Comparison of ENCODE assay signal across 26 mouse cellular contexts in genomic region chr7:68412786-68413185, GRCm38 (mm10).
"Had no signal": no experiment of that assay in that cellular context is flagged by ENCODE, and none has a peak within 500 bp of the region (broad histone marks: within the 10 kb centered on the region; RNA-seq: fewer than 3 reads in every experiment).

No protein-coding gene starts in this region.

- H3K36me3 ChIP-seq: heart, embryonic 10.5 days; heart, embryonic 12.5 days; hindbrain, embryonic 10.5 days; hindbrain, embryonic 12.5 days; intestine, embryonic 15.5 days; liver, embryonic 13.5 days; liver, embryonic 15.5 days had no signal

- DNase-seq: gastrocnemius, adult 2 months; gastrocnemius, postnatal 10 days; gastrocnemius, postnatal 25 days; heart, postnatal 10 days; heart, postnatal 4 days; kidney, adult 18-20 months; kidney, adult 8-10 months; kidney, postnatal 10 days; kidney, postnatal 25 days; kidney, postnatal 4 days; liver; liver, embryonic 13.5 days; liver, postnatal 0 days had no signal

- H3K27me3 ChIP-seq: heart, embryonic 12.5 days; hindbrain, embryonic 12.5 days; intestine, embryonic 15.5 days; liver, embryonic 13.5 days; liver, embryonic 15.5 days had no signal

- ATAC-seq: hindbrain, embryonic 16.5 days; inflammation-experienced regulatory T-cells, adult 6 months; intestine, embryonic 15.5 days; intestine, postnatal 0 days; liver, postnatal 0 days had no signal

- H3K27ac ChIP-seq: gastrocnemius, adult 2 months; heart, embryonic 10.5 days; hindbrain, embryonic 10.5 days; hindbrain, embryonic 12.5 days; hindbrain, embryonic 14.5 days; intestine, embryonic 15.5 days; layer of hippocampus, adult 2 months; left cerebral cortex, adult 2 months; liver, embryonic 13.5 days; liver, embryonic 15.5 days had no signal

- H3K9me3 ChIP-seq: heart, embryonic 10.5 days; heart, embryonic 12.5 days; hindbrain, embryonic 10.5 days; hindbrain, embryonic 12.5 days; intestine, embryonic 15.5 days; liver, embryonic 13.5 days; liver, embryonic 15.5 days had no signal

- H3K9ac ChIP-seq: heart, embryonic 12.5 days; hindbrain, embryonic 12.5 days; hindbrain, embryonic 14.5 days; intestine, embryonic 15.5 days; liver, embryonic 13.5 days; liver, embryonic 15.5 days; liver, postnatal 0 days had no signal

- H3K4me3 ChIP-seq: gastrocnemius, adult 2 months; heart, embryonic 10.5 days; heart, embryonic 12.5 days; hindbrain, embryonic 10.5 days; hindbrain, embryonic 12.5 days; intestine, embryonic 15.5 days; layer of hippocampus, adult 2 months; left cerebral cortex, adult 2 months; liver, embryonic 13.5 days; liver, embryonic 15.5 days had no signal

- H3K4me2 ChIP-seq: heart, embryonic 12.5 days; hindbrain, embryonic 12.5 days; hindbrain, embryonic 14.5 days; intestine, embryonic 15.5 days; liver, embryonic 11.5 days; liver, embryonic 13.5 days; liver, embryonic 15.5 days had no signal

- H3K4me1 ChIP-seq: hindbrain, embryonic 10.5 days; hindbrain, embryonic 12.5 days; intestine, embryonic 15.5 days; liver, embryonic 13.5 days; liver, embryonic 15.5 days had no signal
